Mouse (Mus musculus): ENCODE data around the gene Abca6.

Abca6 gene

DNA sequence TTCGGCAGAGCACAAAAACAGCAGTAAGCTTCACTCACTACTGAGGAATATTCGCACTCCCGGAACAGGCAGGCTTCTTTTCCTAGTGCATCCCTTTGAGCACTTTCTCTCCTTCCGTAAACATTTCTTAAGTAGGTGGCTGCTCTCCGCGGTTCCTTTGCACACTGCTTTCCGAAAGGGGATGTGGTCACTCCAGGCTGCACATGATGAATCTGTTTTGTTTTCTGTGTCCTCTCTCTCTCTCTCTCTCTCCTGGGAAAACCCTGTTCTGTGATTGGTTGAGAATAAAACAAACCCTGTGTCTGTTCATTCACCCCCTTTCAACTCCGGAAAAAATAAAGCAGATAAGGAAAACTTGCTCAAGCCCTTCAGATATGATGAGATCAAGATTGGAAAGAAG lies at the start of gene Abca6:
Gene Abca6, minus strand, starts transcription at position 243 of the 400 bp plus-strand sequence.
- no peak for DNase-seq (ENCODE audit: low read depth, low spot score)

DNA sequence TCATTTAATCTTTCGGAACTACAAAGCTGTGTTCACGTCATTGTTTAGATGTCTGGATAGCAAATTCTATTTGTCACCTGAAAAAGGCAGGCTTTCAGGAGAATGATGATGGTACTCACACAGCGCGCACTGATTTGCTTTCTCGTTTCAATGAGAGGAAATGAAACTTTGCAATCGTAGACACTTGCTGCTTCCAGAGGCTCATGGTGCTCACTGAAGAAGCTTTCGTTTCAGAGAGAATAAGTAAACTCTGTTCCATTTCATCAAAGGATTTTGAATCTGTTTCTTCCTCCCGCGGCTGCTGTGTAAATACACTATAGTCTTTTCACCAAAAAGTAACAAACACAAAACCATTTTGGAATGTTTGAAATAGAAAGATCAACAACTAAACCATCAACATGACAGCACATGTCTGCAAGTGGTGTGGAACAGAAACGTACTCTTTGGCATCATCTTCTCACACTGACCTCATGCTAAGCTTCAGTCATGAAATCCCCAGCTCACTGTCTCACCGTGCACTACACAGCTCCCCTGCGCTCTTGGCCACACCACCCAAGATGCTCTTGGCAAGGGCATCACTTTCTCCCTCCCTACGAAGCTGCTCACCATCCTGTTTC lies 46.4 kb upstream of the Abca6 start:
- DNase-seq (ENCODE audit: low read depth, low spot score), result no peak

DNA sequence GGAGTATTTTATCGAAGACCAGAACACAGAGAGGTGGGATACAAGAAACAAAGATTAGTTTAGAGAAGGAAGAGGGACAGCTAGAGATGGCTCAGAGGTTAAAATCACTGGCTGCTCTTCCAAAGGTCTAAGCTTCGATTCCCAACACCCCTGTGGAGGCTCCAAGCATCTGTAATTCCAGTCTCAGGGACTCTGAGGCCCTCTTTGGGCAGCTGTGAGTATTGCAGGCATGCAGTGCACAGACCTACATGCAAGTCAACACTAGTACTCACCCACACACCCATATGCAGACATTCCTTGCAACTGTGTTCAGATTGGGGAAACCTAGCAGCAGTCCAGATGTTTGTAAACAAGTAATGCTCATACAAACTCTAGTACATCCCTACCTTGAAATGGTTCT lies 39.0 kb upstream of the Abca6 start:
- DNase-seq (ENCODE audit: low read depth, low spot score), result no peak

DNA sequence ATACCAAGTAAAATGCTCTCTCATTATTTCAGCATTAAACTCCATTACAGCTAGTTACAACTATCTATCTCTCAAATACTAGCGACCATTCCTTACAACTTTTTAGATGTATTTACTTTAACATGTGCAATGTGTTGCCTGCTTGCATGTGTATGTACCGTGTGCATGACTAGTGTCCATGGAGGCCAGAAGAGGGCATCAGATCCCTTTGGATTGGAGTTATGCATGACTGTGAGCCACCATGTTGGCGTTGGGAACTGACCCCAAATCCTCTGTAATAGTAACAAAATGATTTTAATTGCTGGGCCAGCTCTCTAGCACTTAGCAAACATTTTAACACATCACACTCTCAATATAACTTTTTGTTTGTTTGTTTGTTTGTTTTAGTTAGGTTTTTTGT lies 36.8 kb upstream of the Abca6 start:
- DNase-seq (ENCODE audit: low read depth, low spot score), result no peak

DNA sequence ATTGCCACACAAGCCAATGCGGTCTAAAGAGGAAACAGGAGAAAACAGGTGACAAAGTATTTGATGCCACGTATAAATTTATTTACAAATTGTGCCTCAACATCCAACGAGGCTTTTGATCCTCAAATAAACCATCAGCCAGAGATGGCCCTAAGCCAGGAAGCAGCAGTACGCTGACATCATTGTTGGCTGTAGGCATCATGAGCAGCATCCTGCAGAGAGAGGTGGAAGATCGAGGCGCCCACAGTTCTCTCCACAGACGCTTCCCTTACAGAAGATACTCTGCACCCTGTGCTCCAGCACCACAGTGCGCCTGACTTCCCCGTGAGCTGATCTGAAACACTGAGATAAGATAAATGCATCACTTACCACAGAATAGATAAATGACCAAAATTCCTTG lies 36.1 kb upstream of the Abca6 start:
- DNase-seq (ENCODE audit: low read depth, low spot score), result no peak

DNA sequence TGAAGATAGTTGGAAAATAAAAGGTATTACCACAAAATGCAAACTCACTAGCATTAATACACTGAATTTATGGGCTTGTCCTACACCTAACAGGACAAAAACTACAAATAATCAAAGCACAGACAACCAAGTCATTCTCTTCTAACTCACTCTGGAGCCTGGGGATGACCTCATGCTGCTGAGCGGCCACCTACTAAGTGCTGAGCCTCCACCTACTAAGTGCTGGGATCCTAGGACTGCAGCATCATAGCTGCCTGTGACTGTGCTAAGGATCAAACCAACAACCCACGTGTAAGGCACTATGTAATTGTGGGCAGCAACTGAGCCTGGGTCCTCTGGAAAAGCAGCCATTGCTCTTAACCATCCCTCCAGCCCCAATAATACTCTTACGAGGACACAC lies 34.8 kb upstream of the Abca6 start:
- DNase-seq (ENCODE audit: low read depth, low spot score), result no peak

DNA sequence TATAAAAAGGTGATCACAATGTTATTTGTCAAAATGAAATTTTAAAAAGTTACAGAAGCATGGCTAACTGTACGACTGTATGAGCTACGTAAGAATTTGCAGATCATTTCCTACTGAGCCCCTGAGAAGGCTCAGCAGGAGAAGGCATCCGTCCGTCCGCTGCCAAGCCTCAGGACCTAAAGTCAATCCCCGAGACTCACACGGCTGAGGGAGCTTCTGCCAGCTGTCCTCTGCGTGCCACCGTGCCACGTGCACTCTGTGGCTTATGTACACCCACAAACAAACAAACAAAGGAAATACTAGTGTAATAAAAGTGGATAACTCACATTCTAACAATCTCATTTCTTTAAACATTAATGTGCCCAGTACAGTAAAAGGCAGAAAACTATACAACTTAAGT lies 33.3 kb upstream of the Abca6 start:
- DNase-seq (ENCODE audit: low read depth, low spot score), result no peak

DNA sequence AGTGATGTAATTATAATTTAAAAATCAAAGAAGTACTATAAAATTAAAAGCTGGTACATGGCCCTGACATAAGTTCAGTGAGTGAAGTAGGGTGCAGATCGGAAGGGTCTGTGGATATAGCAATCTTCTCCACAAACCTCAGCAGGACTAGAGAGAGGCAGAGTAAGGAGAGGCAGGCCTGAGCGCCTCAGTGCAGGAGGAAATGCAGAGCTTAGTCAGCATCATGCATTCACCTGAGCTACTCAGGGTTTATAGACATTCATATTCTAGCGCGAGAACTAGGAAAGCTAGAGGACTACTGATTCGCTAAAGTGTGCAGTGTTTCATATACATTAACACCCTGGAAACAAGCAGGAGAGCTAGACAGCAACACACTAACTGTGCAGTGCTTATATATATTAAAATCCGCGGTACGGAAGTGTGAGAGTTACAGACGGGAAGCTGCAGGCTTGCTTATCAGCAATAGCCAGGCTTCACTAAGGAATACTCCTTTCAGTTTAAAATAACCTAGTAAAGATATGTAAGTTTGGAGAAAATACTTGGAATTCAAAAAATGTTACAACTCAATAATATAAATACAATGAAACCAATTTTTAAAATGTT lies 32.7 kb upstream of the Abca6 start:
- no peak for DNase-seq (ENCODE audit: low read depth, low spot score)

DNA sequence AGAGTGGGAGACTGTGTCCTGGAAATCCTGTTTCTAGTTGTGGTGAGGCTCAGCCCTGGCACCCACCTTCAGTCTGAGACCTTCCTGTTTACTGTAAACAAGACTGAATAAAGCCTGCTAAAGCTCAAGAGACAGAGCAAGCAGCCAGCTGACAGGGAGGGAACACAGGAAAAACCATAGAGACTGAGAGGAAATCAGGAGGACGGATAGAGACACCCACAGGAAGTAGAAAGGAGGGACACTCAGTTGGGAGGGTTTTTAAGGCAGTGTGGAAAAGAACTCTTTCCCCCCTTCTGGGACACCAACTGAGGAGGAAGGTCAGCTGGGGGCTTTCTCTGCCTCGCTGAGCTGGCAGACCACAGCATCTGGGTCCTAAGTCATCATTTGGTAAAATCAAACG lies 23.2 kb upstream of the Abca6 start:
- DNase-seq (ENCODE audit: low read depth, low spot score), result no peak

DNA sequence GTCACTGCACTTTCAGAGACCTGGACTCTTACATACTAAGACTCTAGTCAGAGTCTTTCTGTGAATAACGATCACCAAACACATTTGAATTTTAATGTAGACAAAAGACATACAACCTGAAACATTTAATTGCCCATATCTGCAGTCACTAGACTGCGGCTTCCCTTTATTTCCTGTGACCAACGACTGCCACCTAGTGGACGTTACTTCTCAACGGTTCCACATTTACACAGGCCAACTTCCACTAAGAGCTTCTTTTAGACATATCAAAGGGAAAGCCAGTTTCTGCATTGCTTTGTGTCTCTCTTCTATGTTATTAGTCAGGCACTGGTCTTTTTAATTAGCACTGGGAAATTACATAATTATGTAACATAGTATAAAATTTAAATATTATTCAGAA lies 20.2 kb upstream of the Abca6 start:
- peak; percentile 69 for DNase-seq (ENCODE audit: low read depth, low spot score)

DNA sequence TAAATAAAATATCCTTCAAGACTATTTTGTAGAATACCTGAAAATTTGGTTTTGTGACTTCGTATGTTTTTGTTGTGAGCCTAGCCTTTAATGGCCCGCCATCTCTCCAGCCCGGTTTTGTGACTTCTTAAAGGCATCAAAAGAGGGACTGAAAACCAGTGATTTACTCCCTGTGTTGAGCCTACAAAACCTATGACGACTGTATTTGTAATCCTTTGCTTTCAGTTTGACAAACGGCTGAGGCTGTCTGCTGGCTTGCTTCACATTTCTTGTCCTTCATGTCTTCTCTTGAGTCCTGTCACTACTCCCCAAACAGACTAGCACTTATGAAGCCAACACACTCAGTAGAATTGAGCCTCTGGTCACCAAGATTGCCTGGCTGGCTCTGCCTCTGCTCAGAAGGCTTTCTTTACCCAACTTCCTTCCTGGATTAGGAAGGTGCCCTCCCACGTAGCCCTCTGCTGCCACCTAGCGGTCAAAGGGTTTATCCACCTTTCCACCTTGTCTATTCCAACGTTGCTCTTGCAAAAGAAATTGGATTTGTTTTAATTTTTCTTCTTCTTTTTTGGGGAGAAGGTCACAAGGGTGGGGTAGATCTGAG lies 16.8 kb upstream of the Abca6 start:
- DNase-seq (ENCODE audit: low read depth, low spot score), result peak; percentile 83

DNA sequence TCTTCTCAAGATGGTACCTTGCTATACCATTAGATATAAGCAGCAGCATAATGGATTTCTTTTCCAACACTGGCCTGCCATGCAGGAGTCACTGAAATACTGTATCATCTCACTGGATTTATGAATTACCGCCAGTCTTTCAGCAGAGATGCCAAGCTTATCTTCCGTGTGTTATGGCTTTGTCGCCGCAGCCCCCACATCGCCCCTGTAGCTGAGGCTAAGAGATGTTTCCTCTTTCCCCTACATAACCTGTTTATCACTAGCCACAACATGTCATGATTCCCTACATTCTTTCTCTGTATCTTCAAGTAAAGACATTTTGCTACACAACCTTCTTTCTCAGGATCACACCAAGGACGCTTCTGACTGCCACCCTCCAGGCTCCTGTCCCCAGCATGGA lies 15.7 kb upstream of the Abca6 start:
- DNase-seq (ENCODE audit: low read depth, low spot score), result no peak

DNA sequence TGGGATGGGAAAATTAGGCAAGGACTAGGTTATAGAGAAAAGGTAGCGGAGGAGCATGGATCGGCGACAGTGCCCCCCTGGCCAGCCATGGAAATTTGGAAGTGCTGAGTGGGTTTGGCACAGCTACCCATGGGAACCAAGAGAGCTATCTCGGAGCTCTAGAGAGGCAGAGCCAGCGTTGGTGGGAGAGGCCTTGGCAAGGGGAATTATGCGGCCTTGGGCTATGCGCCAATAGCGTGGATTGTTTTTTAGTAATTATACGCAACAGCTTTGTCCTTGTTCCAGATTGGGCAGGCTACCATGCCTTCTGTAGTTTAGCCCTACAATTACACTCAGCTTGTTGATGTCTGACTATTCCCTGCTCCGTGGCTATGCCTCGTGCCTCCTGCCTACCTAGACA lies 15.2 kb upstream of the Abca6 start:
- DNase-seq (ENCODE audit: low read depth, low spot score), result no peak

DNA sequence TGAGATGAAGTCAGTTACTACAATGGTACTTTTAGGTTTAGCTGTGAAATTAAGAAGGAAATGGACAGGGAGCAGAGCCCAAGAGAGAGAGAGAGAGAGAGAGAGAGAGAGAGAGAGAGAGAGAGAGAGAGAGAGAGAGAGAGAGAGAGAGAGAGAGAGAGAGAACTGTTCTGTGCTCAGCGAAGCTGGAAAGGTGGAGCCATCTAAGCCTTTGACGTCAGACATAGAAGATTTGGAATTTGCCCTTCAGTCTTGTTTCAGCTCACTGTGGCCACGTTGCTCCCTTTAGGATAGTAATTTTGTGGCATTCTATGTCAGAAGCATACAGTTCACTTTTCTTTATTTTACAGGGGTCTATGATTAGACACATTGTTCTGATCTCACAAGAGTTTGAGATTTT lies 10.3 kb upstream of the Abca6 start:
- no peak for DNase-seq (ENCODE audit: low read depth, low spot score)

DNA sequence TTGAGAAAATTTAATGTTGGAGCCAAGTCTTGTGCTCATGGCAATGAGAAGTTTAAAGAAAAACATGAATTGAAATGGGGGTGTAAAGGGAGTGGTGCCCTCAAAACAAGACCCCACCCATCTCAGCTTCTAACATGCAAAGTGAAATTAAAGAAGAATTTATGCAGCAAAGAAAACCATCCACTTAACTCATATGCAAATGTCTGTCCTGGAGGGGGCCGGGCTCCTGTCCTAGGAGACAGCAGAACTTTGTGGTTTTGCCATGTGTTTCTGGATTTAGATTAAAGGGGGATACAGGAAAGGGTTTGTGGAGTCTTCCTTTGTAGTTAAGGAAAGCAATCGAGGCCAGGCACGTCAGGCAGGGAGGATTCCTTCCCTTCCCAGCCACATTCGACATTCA lies 6.3 kb upstream of the Abca6 start:
- DNase-seq (ENCODE audit: low read depth, low spot score), result no peak

DNA sequence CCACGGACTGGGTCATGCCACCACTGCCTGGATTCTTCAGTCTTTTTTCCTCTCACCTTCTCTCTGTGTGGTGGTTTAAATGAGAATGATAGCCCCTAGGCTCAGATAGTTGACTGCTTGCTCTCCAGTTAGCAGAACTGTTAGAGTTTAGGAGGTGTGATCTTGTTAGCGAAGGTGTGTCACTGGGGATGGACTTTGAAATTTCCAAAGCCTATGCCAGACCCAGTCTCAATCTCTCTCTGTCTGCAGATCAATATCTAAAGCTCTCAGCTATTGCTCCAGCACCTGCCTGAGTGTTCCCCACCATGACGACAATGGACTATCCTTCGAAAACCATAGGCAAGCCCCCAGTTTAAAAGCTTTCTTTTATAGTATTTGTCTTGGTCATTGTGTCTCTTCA lies 5.5 kb upstream of the Abca6 start:
- no peak for DNase-seq (ENCODE audit: low read depth, low spot score)

DNA sequence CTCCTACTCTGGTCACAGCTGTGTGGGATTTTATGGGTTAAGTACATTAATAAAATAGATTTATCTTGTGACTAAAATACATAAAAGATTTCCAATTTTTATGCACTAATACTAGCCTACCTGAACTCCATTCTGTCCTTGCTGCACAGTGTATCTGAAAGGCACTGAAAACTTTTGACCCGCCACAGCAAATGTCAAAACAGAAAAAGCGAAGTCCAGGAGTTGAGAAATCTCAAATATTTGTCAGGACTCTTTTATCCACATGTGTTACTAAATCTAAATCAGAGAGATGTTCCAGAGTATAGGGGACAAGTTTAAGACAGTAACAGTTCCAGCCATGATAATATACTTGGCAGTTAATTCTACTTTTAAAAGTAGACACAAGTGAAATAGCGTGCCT lies 680 bp upstream of the Abca6 start:
- DNase-seq (ENCODE audit: low read depth, low spot score), result no peak

DNA sequence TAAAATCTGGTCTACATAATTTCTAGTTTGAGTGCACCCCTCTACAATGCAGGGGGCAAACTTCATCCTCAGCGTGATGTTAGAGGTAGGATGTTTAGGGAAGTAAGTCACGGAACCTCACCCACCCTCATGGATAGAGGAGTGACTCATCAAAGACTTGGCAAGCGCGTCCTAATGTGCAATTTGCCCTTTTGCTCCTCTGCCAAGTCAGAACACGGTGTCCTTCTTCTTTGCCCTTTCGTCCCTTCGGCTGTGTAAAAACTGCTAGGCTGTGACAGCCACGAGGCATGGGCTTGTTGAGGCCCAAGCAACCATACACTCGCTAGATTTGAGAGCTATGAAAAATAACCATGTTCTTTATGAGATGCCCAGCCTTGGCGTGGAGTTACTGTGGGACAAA lies 6.8 kb downstream of the Abca6 start:
- no peak for DNase-seq (ENCODE audit: low read depth, low spot score)

DNA sequence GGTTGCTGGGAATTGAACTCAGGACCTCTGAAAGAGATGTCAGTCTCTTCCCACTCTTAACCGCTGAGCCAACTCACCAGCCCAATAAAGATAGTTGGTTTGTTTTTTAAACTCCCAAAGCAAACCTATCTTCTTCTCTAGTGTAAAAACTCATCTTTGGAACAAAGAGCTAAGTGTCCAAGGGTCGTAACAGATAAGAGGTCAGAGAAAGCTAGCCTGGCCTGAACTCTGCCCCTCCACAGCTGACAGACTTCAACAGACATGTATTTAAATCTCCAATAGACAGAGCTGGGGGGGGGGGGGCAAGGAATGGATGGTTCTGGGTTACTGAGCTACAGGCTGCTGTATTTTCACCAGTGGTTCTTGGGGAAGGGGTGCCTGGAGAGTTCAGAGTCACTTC lies 14.1 kb downstream of the Abca6 start:
- no peak for DNase-seq (ENCODE audit: low read depth, low spot score)

DNA sequence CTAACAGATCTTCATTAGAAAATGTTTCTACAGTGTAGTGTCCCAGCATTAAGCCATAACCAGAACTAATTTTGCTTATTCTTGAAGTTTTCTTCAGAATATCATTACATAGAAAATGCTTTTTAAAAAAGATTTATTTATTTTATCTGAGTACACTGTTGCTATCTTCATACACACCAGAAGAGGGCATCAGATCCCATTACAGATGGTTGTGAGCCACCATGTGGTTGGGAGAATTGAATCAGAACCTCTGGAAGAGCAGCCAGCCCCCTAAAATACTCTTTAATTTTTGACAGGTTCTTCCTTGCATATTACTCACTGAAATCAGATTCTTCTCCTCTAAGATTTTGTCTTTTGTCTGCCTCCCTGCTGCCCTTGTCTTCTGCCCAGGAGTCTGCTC lies 18.6 kb downstream of the Abca6 start:
- DNase-seq (ENCODE audit: low read depth, low spot score), result no peak

DNA sequence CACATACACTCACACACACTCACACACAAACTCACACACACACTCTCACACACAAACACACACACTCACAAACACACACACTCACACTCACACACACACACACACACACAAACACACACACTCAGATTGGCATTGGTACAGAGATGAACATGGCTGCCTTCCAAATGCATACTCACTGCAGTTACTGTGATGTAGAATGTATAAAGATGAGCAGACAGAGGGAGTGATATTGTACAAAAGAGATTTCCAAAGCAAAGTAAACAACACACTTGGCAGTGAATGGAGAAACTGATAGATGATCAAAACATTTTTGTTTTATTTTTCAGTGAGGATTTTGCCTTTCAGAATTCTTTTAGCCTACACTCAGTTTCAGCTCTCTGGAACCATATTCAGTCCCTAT lies 34.5 kb downstream of the Abca6 start:
- DNase-seq (ENCODE audit: low read depth, low spot score), result no peak

DNA sequence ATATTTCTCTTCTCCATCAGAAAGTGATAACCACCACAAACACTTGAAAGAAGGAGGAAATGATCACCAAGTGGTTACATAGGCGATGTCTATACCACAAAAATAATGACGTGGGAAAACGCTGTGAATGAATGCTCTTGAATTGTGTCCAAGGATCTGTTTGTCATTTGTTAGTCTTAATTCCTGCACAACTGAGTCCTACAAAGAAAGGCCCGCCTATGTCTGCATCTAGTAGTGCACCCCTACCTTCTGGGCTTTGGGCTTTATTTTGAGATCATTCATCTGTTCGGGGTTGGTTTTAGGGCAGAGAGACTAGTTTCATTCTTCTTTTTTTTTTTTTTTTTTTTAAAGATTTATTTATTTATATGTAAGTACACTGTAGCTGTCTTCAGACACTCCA lies 47.6 kb downstream of the Abca6 start:
- no peak for DNase-seq (ENCODE audit: low read depth, low spot score)

DNA sequence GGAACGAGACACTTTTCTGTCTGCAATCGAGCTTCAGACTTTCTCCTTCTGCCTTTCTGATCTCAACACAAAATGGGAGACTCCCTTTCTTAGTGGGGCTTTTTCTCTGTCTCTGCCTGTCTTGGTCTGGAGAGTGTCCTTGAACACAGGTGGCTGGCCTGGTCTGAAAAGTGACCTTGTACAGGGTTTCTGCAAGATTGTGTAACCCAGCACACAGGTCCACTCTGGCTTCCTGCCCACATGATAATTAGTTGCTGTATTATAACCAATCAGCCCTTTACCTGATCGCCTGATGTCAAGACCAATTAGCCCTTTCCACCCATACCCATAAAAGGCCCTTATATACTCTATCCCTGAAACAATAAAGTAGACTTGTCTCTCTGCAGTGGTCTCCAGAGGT lies 52.7 kb downstream of the Abca6 start:
- no peak for DNase-seq (ENCODE audit: low read depth, low spot score)
